Mouse (Mus musculus) thymus, adult 2 months (tissue): ENCODE data around the gene Rasd1.

Source experiments
- CTCF ChIP-seq: fragments of 200-500 bp; IDR thresholded peaks from 2 replicates; pipeline ENCODE4 v1.5.1; 2012; ENCODE audit warnings: mild to moderate bottlenecking, control low read depth, low read length, moderate library complexity, borderline replicate concordance; ENCODE audit not compliant: control insufficient read depth, poor library complexity, insufficient read depth; ENCODE audit errors: extremely low read depth
- POLR2A ChIP-seq: fragments of 200-500 bp; IDR thresholded peaks from 2 replicates; pipeline ENCODE4 v1.6.1; 2012; ENCODE audit warnings: mild to moderate bottlenecking, low read length, control low read depth, moderate library complexity; ENCODE audit not compliant: control insufficient read depth, poor library complexity, insufficient read depth; ENCODE audit errors: extremely low read depth

DNA sequence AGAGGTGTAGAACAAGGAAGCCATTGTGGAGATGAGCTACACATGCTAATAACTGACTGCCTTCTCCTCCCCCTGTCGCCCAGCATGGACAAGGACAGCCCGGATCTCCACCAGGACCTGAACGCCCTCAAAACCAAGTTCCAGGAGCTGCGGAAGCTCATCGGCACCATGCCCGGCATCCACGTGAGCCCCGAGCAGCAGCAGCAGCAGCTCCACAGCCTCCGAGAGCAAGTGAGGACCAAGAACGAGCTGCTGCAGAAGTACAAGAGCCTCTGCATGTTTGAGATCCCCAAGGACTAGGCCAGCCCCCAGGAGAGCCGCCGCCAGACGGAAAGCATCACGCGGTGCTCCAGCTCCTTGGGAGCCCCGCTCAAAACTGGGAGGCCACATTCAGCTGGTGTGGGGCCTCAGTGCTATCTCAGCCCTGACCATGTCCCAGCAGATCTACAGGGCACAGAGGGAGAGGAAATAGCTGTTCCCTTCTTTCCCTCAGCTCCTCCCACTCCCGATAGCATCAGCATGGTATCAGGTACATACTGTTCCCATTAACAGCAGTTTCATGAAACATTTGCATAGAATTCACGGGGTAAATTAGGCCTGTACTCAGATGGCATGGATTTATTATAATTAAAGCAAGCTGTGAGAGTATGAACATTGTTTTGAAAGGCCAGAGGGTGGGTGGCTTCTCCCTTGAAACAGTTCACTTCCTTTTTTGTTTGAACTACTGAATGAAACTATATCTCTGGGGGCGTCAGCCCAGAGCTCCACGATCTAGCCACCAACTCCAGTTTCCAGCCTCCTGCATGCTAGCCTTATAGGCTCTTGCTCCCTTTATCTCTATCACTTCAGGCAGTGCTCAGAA, 4.0 kb downstream of the Rasd1 start:
- no peak for TF ChIP-seq CTCF
- no peak for TF ChIP-seq POLR2A
